Mouse (Mus musculus) ovary, postnatal 36 days (tissue): ENCODE data around the gene Dhx35.

Experiments used
- DNase-seq: peaks from one replicate; pipeline ENCODE4 v3.0.0; 2022; ENCODE audit warnings: low spot score, mixed read lengths

Gene Dhx35

GRCm38 (mm10) chr2:158893171-158893853, 98.7 kb downstream of the Dhx35 start:
- no peak for DNase-seq

GRCm38 (mm10) chr2:158898469-158899196, 104.0 kb downstream of the Dhx35 start:
- DNase-seq, result no peak
